Mouse (Mus musculus) myocyte (in vitro differentiated cells): ENCODE data around the gene Naa10. TPM values are rescaled to one million over a fixed set of nuclear protein-coding genes. Genes with fewer than 3 reads are reported as not detected.

Experiments used
- H3K27me3 ChIP-seq: one replicate; pipeline ENCODE4 v1.6.1; 2011; ENCODE audit not compliant: control insufficient read depth, insufficient read depth, insufficient read length
- H3K36me3 ChIP-seq: one replicate; pipeline ENCODE4 v1.6.1; 2011; ENCODE audit not compliant: control insufficient read depth, insufficient read depth
- H3K4me2 ChIP-seq: one replicate; pipeline ENCODE4 v1.6.1; 2011; ENCODE audit warnings: low read depth, control low read depth
- H3K4me3 ChIP-seq: one replicate; pipeline ENCODE4 v1.5.1; 2011; ENCODE audit warnings: mild to moderate bottlenecking, control low read depth, moderate library complexity
- H3K79me2 ChIP-seq: one replicate; pipeline ENCODE4 v1.6.1; 2011; ENCODE audit not compliant: control insufficient read depth, insufficient read depth
- H3ac ChIP-seq: one replicate; pipeline ENCODE4 v1.6.1; 2011; ENCODE audit not compliant: control insufficient read depth, insufficient read length
- CEBPB ChIP-seq: IDR thresholded peaks from 2 replicates; pipeline ENCODE4 v1.6.1; 2011; ENCODE audit warnings: mild to moderate bottlenecking, moderate library complexity; ENCODE audit not compliant: poor library complexity, insufficient read depth, severe bottlenecking
- E2F4 ChIP-seq: IDR thresholded peaks from one replicate; pipeline ENCODE4 v1.6.1; 2011; ENCODE audit warnings: mild to moderate bottlenecking, control low read depth, moderate library complexity; ENCODE audit not compliant: insufficient read depth
- MAX ChIP-seq: IDR thresholded peaks from one replicate; pipeline ENCODE4 v1.6.1; 2011; ENCODE audit warnings: low read depth, mild to moderate bottlenecking, control low read depth
- MYOD1 ChIP-seq, 3 experiments: IDR thresholded peaks; one replicate each; pipeline ENCODE4 v1.6.1; 2011; ENCODE audit warnings: control low read depth in 2 of 3, low read depth in 2 of 3, mild to moderate bottlenecking in 2 of 3, moderate library complexity in 1 of 3; ENCODE audit not compliant: insufficient read length in 2 of 3, control insufficient read depth in 1 of 3
- MYOG ChIP-seq, 3 experiments: IDR thresholded peaks; one replicate each; pipeline ENCODE4 v1.6.1; 2011; ENCODE audit warnings: control low read depth in 2 of 3, low read depth in 2 of 3, mild to moderate bottlenecking in 2 of 3; ENCODE audit not compliant: insufficient read length in 2 of 3, control insufficient read depth in 1 of 3, insufficient read depth in 1 of 3
- POLR2A ChIP-seq: IDR thresholded peaks from one replicate; pipeline ENCODE4 v1.6.1; 2011; ENCODE audit warnings: low read depth, mild to moderate bottlenecking, control low read depth, moderate library complexity; ENCODE audit not compliant: insufficient read length
- POLR2AphosphoS2 ChIP-seq: IDR thresholded peaks from one replicate; pipeline ENCODE4 v1.6.1; 2011; ENCODE audit warnings: low read depth, control low read depth; ENCODE audit not compliant: insufficient read length
- REST ChIP-seq: IDR thresholded peaks from one replicate; pipeline ENCODE4 v1.6.1; 2011; ENCODE audit warnings: mild to moderate bottlenecking, control low read depth, moderate library complexity; ENCODE audit not compliant: insufficient read depth, insufficient read length
- SRF ChIP-seq: IDR thresholded peaks from one replicate; pipeline ENCODE4 v1.6.1; 2011; ENCODE audit warnings: low read depth; ENCODE audit not compliant: control insufficient read depth, insufficient read length
- TCF12 ChIP-seq: IDR thresholded peaks from one replicate; pipeline ENCODE4 v1.6.1; 2011; ENCODE audit warnings: mild to moderate bottlenecking, control low read depth; ENCODE audit not compliant: poor library complexity, insufficient read depth, severe bottlenecking
- TCF3 ChIP-seq: IDR thresholded peaks from one replicate; pipeline ENCODE4 v1.6.1; 2011; ENCODE audit warnings: low read depth, control low read depth; ENCODE audit not compliant: insufficient read length
- USF1 ChIP-seq: IDR thresholded peaks from one replicate; pipeline ENCODE4 v1.6.1; 2011; ENCODE audit warnings: low read depth, mild to moderate bottlenecking, control low read depth, moderate library complexity
- polyA plus RNA-seq: library from polyadenylated mRNA; unstranded; fragments of >200 nt; fragmentation: generic; extraction: Trizol; gene quantifications from one replicate; pipeline ENCODE4 v1.2.1, GENCODE M21; 2012; ENCODE audit warnings: missing spikeins

Naa10 gene
- polyA plus RNA-seq, 1 experiment = 83.1 TPM

- no peak overlapping the region for H3K4me2 ChIP-seq
- TF ChIP-seq CEBPB (no peak), MYOG (IDR thresholded peaks at IDR 0.05; ENCODE audit: control insufficient read depth in 1 of 3, insufficient read depth in 1 of 3, insufficient read length in 2 of 3, low read depth in 2 of 3) (no peak), POLR2AphosphoS2 (no peak), USF1 (no peak), E2F4 (no peak)
- peaks cover 15% of the 10 kb centered on the region for H3K36me3 ChIP-seq
- no peak overlapping the region for H3ac ChIP-seq
- no peak overlapping the region for H3K4me3 ChIP-seq
- H3K79me2 ChIP-seq = no peaks in the 10 kb centered on the region
- no peaks in the 10 kb centered on the region for H3K27me3 ChIP-seq
These were observed 27.6 kb upstream of the Naa10 start for GRCm38 (mm10) chrX:73949341-73949740.

DNA sequence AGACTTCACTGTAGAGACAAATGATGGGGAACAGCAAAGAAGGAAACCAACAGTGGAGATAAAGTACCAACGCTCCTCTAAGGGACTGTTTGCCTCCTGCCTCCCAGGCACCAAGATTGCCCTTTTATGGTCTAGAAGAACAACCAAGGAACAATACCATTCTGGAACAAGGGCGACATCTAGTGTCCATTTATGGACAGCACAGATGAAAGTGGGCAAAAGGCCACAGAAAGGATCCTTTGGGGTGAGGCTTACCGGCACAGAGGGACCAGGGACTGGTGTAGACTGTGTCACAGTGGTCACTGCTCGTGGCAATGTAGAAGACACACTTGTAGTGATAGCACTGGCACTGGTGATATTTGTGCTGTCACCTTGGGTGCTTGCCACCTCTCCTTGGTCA lies 26.9 kb upstream of the Naa10 start:
- no peak overlapping the region for H3ac ChIP-seq
- TF ChIP-seq SRF (peak; percentile 84), TCF3 (no peak)
- no peak overlapping the region for H3K4me3 ChIP-seq
- no peak overlapping the region for H3K4me2 ChIP-seq
- H3K27me3 ChIP-seq = no peaks in the 10 kb centered on the region
- no peaks in the 10 kb centered on the region for H3K79me2 ChIP-seq
- peaks cover 15% of the 10 kb centered on the region for H3K36me3 ChIP-seq

DNA sequence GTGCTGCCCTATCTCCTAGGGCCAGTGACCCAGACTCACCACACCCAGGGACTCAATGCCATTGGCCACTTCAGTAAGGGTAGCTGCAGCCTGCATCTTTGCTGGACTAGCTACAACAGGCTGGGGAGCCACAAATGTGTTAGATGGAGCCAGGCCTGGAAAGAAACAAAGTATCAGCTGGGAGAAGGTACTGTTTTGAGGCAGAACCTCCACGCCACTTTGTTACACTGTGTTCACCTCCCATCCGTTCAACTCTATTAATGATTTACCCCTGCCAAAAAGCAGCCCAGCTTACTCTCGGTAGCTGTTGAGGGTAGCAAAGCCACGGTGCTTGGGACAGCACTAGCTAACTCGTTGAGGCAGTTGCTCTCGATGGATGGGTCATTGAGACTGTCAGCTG lies 25.2 kb upstream of the Naa10 start:
- Histone ChIP-seq H3K4me2 (no peak overlapping the region), H3K79me2 (no peaks in the 10 kb centered on the region), H3ac (no peak overlapping the region), H3K4me3 (no peak overlapping the region), H3K36me3 (peaks cover 16% of the 10 kb centered on the region), H3K27me3 (no peaks in the 10 kb centered on the region)
- TF ChIP-seq SRF (no peak), E2F4 (no peak), POLR2AphosphoS2 (no peak), TCF12 (no peak), MAX (no peak), CEBPB (no peak)

DNA sequence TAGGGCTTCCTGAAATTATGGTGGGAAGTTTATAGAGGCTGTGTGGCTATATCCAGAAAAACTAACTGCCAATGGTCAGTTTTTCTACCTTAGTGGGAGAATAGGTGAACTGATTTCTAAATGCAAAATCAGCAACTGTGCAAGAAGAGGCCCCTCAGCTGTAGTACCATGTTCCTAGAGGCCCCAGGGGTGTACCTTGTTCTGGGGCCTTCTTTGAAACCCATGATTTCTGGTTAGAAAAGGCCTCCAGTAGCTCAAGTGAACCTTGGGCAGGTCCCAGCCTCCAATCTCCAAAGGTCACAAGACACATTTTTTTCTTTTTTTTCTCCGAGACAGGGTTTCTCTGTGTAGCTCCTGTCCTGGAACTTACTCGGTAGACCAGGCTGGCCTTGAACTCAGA lies 20.6 kb upstream of the Naa10 start:
- Histone ChIP-seq H3K27me3 (no peaks in the 10 kb centered on the region), H3K79me2 (no peaks in the 10 kb centered on the region), H3ac (no peak overlapping the region), H3K36me3 (peaks cover 9% of the 10 kb centered on the region), H3K4me2 (no peak overlapping the region), H3K4me3 (no peak overlapping the region)
- no peak for TF ChIP-seq POLR2AphosphoS2
- no peak for TF ChIP-seq CEBPB
- TF ChIP-seq REST = no peak
- no peak for TF ChIP-seq E2F4
- no peak for TF ChIP-seq TCF12
- no peak for TF ChIP-seq TCF3
- no peak for TF ChIP-seq MYOD1 (IDR thresholded peaks at IDR 0.05; ENCODE audit: control insufficient read depth in 1 of 3, insufficient read length in 2 of 3, low read depth in 2 of 3)
- TF ChIP-seq SRF = no peak
- no peak for TF ChIP-seq MAX

- no peak overlapping the region for H3ac ChIP-seq
- H3K4me3 ChIP-seq = no peak overlapping the region
- no peak overlapping the region for H3K4me2 ChIP-seq
- peaks cover 7% of the 10 kb centered on the region for H3K36me3 ChIP-seq
- no peaks in the 10 kb centered on the region for H3K27me3 ChIP-seq
- TF ChIP-seq USF1 = no peak
- TF ChIP-seq REST = no peak
- no peak for TF ChIP-seq TCF12
- TF ChIP-seq MYOG (IDR thresholded peaks at IDR 0.05; ENCODE audit: control insufficient read depth in 1 of 3, insufficient read depth in 1 of 3, insufficient read length in 2 of 3, low read depth in 2 of 3) = no peak
- TF ChIP-seq CEBPB = no peak
- TF ChIP-seq E2F4 = no peak
- TF ChIP-seq POLR2A = no peak
- TF ChIP-seq MYOD1 (IDR thresholded peaks at IDR 0.05; ENCODE audit: control insufficient read depth in 1 of 3, insufficient read length in 2 of 3, low read depth in 2 of 3) = no peak
- TF ChIP-seq POLR2AphosphoS2 = no peak
- no peak for TF ChIP-seq SRF
- TF ChIP-seq MAX = no peak
- TF ChIP-seq TCF3 = no peak
- H3K79me2 ChIP-seq = no peaks in the 10 kb centered on the region
These were observed 20.1 kb upstream of the Naa10 start for GRCm38 (mm10) chrX:73941860-73942259.

- H3K79me2 ChIP-seq = no peaks in the 10 kb centered on the region
- H3K36me3 ChIP-seq = no peaks in the 10 kb centered on the region
- TF ChIP-seq SRF (no peak), MYOD1 (IDR thresholded peaks at IDR 0.05; ENCODE audit: control insufficient read depth in 1 of 3, insufficient read length in 2 of 3, low read depth in 2 of 3) (no peak), POLR2A (no peak), MYOG (IDR thresholded peaks at IDR 0.05; ENCODE audit: control insufficient read depth in 1 of 3, insufficient read depth in 1 of 3, insufficient read length in 2 of 3, low read depth in 2 of 3) (no peak), TCF12 (no peak), USF1 (no peak), REST (no peak), TCF3 (no peak), MAX (no peak), CEBPB (no peak), E2F4 (no peak), POLR2AphosphoS2 (no peak)
- H3K4me3 ChIP-seq = no peak overlapping the region
- no peak overlapping the region for H3K4me2 ChIP-seq
- H3ac ChIP-seq = no peak overlapping the region
- no peaks in the 10 kb centered on the region for H3K27me3 ChIP-seq
These were observed 10.1 kb upstream of the Naa10 start for GRCm38 (mm10) chrX:73931871-73932270.
